Mouse (Mus musculus) adrenal gland, adult (tissue): ENCODE measurements around the gene Gm5617.
A peak's percentile ranks its signal among the peaks of the same experiment; 100 is the strongest.
"Not testable (repeated sequence)": the region's sequence is repeated elsewhere in the genome, so short reads cannot be mapped to it uniquely, and the experiment has no call there.

Experiments used
- DNase-seq, 2 experiments: peaks; one replicate each; pipeline ENCODE4 v3.0.0; 2022 to 2023; ENCODE audit warnings: low spot score in 1 of 2; ENCODE audit not compliant: inconsistent age in 2 of 2

The Gm5617 gene

DNA sequence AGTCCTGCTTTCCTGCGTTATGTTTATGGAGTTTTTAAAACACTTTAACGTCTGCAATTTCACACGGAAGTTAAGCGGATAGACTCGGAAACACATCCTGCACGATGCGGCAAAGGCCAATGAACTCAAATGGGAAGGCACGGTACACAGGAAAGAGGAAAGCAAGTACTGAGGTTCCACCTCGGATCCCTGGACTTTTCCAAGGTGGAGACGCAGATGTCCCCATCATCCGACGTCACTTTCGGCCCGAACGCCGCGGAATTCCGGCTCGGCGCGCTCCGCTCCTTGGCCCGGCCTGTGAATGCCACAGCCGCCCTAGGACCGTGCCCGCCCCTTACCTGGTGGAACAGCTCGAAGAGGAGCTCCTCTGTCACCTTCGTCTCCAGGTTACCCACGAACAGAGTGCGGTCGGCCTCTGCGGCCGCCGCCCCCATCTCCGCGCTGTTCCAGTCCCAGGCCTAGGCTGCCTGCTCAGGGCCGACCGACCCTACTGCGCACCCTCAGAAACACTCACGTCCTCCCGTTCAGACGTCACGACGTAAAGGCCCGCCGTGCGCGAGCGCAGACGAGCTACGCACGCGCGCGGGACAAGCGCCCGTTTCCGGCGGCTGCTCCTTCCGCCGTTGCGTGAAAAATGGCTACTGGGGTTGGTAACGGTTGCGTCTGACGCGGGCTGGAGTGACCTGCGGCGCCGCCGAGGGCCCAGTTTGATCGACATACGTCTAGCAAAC is at the start of gene Gm5617, which contains the start of gene Rbm7:
Gm5617 (plus strand) TSS at position 626 of the 731 bp plus-strand sequence.
Rbm7 (minus strand) TSS at position 483 of the 731 bp plus-strand sequence.
- DNase-seq = peak; percentile 96 to 98

DNA sequence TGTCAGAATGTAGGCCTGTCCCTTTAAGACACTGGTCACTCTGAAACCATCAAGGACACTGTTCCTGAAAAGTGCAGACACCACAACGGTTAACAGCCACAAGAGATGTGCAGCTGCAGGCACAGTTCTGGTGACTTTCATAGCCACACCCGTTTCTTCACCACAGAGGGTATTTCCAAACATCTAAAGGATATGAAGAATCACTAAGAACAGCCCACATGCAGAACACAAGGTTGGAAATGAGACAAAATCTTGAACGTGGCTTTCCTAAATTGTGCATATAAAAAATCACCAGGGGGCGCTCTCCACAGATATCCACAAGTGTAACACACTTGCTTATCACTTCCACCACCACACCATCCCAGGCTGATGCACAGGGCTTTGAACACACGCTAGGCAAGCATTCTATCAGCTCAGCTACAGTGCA is 47.4 kb upstream of the Gm5617 start:
- peak in 1 of 2 experiments; percentile 81 for DNase-seq

DNA sequence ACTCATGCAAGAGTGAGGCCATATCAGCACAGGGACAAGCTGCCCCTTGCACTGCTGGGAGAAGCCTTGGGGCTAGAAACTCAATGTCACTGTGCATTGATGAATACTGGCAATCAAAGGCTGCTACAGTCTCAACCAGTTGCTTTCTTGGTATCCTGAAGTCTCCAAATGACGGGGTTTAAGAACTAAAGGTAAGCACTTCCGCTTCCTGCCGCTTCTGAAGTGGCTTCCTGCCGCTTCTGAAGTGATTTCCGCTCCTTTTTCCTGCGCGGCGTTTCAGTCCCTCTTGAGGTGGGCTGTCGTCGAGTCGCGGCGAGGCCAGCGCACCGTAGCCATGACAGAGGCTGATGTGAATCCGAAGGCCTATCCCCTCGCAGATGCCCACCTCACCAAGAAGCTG is 45.2 kb upstream of the Gm5617 start:
- no peak for DNase-seq

GRCm38 (mm10) chr9:48455961-48456360 is 39.3 kb upstream of the Gm5617 start:
- peak in 1 of 2 experiments; percentile 1 for DNase-seq

DNA sequence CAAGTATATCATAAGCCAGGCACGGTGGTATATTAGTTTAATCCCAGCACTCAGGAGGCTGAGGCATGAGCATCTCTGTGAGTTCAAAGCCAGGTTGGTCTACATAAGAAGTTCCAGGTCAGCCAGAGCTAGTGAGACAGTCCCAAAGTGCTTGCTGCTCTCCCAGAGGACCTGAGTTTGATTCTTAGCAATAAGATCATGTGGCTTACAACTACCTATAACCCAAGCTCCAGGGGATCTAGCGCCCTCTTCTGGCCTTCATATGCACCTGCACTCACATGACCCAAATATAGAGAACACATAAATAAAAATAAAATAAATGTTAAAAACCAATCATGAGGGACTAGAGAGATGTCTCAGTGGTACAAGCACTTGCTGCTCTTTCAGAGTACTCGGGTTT is 36.4 kb upstream of the Gm5617 start:
- peak in 1 of 2 experiments; percentile 2 for DNase-seq

DNA sequence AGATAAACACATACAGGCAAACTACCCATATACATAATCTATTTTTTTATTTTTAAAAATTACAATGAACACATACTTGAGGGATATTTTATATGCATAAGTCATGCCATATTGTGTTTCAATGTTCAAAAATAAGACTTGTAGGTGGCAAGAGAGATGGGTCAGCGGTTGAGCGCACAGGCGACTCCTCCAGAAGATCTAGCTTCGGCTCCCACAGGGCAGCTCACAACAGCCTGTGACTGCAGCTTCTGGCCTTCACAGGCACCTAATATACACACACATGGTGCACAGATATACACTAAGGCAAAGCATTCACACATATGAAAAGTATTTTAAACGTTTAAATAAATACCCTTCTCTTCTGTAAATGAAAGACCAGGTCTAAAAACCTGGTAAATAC is 35.9 kb upstream of the Gm5617 start:
- no peak for DNase-seq

- DNase-seq = no peak
These were observed 34.5 kb upstream of the Gm5617 start for GRCm38 (mm10) chr9:48460720-48461119.

GRCm38 (mm10) chr9:48461545-48461944 is 33.7 kb upstream of the Gm5617 start:
- peak; percentile 33 to 75 for DNase-seq

DNA sequence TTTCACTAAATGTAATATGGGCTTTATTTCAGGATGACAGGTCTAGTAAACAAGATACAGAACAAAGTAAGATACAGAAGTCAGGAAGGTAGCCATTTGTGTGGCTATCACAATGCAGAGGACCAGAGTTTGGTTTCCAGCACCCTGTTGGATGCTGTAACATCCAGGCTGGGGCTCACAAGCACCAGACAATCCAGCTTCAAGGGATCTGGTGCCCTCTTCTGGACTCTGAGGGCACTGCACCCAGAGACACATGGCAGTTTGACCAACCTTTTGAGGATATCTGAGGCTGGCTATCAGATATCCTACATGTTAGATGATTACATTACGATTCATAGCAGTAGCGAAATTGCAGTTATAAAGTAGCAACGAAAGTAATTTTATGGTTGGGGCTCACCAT is 29.6 kb upstream of the Gm5617 start:
- DNase-seq = no peak

DNA sequence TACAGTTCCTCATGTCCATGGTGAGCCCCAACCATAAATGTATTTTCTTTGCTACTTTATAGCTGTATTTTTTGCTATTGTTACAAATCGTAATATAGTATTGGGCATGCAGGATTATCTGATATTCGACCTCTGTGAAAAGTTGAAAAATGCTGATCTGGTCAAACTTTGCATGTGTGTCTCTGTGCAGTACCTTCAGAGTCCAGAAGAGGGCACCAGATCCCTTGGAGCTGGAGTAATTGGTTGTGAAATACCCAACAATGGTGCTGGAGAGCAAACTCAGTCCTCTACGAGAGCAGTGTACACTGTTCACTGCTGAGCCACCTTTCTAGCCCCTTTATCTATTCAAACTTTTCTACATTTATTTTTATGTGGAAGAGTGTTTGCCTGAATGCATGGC is 28.4 kb upstream of the Gm5617 start:
- DNase-seq = peak; percentile 53 to 92

DNA sequence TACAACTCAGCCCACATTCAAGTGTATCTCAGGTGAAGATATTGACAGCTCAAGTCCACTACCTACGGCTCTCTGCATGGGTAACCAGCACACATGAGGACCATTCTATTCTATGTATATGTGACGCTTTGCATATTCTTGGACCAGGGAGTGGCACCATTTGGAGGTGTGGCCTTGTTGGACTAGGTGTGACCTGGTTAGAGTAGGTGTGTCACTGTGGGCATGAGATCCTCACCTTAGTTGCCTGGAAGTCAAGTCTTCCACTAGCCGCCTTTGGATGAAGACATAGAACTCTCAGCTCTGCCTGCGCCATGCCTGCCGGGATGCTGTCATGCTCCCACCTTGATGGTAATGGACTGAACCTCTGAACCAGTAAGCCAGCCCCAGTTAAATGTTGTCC is 27.8 kb upstream of the Gm5617 start:
- not testable (repeated sequence) for DNase-seq

DNA sequence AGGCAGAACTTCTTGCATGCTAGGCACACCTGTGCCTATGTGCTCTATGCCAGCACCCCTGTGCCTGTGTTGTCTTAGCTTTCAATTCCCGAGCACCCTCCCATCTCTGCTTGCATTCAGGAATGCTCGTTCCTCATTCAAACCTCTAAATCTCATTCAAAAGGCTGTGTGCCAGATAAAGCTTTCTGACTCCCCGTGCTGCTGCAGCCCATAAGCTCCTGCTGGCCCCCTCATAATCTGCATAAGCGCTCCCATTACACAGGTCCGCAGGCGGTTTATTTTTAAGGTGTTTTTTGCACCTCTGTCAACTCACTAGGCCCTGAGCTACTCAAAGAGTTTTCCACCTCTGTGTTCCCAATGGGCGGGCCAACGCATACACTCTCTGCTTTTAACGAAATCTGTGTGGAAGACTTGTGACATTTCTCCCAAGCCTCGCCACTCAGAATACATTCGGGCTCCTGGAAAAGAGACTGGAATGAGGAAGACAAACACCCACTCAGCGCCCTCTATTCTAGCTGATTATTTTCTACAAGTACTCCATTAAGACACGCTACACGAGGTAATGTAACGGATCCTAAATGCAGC is 22.7 kb upstream of the Gm5617 start:
- no peak for DNase-seq

GRCm38 (mm10) chr9:48473131-48473530 is 22.1 kb upstream of the Gm5617 start:
- DNase-seq = no peak

GRCm38 (mm10) chr9:48474367-48474766 is 20.9 kb upstream of the Gm5617 start:
- no peak for DNase-seq

GRCm38 (mm10) chr9:48476236-48477165 is 18.7 kb upstream of the Gm5617 start:
- no peak for DNase-seq

GRCm38 (mm10) chr9:48478808-48479207 is 16.4 kb upstream of the Gm5617 start:
- no peak for DNase-seq

- DNase-seq = peak in 1 of 2 experiments; percentile 78
These were observed 15.3 kb upstream of the Gm5617 start for GRCm38 (mm10) chr9:48479838-48480410.

DNA sequence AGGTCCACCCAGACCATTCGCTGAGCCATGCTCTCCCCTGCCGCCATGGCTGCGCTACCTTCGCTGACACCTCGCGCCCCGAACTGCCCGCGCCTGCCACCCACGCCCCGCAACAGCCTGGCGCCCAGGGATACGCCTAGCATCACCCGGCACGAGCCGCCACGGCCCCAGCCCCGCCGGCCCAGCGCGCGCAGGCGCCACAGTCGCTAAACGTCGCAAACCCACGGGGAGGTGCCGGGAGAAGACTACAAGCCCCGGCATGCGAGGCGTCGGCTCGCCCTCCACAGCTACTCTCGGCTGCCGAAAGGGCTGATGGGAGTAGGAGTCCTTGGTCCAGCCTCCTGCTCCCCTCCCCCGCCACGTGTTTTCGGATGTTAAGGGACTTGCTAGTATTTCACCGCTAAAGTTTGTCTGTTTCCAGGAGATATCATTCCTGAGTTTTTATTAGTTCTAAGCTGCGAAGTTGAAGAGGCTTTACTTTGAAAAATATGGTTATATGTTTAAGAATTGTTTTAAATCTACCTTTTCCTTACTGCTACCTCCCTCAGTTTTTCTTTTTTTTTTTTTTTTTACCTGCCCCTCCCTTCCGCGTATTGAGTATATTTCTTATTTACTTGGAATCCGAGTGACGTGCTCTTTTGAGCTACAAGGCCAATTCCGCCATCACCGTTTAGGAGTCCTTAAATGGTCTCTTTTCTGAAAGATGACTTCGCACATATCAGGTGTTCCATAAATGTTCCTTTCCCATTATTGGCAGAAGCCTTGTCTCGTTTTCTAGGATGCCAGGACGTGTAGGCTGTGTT is 14.6 kb upstream of the Gm5617 start, which contains the start of gene Rexo2:
Rexo2 (minus strand) TSS at position 213 of the 803 bp plus-strand sequence.
- peak; percentile 96 to 98 for DNase-seq

DNA sequence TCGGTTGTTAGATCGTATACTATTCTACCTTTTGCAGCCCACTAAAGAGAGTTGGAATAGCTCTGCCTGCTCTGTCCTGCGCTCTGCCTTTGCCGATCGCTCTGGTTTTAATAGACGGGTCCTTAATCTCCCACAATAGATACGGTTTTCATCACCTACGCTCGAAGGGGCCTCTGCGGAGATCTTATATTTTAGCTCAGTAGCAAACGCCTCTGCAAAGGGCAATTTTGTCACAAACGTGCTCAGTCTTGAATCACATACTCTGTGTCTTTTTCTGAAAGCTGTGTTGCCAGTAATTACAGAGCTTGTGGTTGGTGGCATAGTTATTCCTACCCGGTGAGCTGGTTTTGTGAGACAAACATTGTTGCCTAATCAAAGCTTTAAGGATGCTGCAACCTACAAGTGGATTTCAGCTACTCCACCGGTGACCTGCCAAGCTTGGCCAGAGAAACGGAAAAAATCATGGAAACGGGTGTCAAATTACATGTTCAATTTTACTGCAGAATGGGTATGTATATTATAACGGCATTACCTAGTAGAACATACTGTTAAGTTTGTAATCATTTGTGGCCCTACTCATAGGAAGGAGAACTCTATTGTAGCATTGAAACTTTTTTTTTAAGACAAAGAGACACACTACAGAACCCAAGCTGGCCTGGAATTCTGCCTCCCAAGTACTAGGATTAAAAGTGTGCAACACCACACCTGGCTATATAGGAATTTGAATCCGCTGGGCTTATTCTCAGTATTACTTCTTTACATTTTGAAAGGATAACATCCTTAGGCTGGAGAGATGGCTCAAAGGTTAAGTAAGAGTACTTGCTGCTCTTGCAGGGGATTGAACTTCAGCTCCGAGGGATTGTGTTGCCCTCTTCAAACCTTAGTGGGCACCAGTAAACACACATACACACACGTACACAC is 13.8 kb upstream of the Gm5617 start:
- DNase-seq = peak in 1 of 2 experiments; percentile 78
